Mouse (Mus musculus) left cerebral cortex, postnatal 25 days (tissue): ENCODE measurements around the gene Txnip. TPM values are rescaled to one million over a fixed set of nuclear protein-coding genes. Genes with fewer than 3 reads are reported as not detected.
A peak's percentile ranks its signal among the peaks of the same experiment; 100 is the strongest.
"Not testable (repeated sequence)": the region's sequence is repeated elsewhere in the genome, so short reads cannot be mapped to it uniquely, and the experiment has no call there.

Experiments
- DNase-seq, 2 experiments: peaks; one replicate each; pipeline ENCODE4 v3.0.0; 2022; ENCODE audit warnings: low spot score in 2 of 2, mixed read lengths in 1 of 2
- intact Hi-C: fragments of 180-260 bp; cut with DNase I; formaldehyde crosslinking; loops from one replicate; pipeline ENCODE4 v1.15.1; 2025
- total RNA-seq, 2 experiments: library from RNA; stranded (reverse); gene quantifications; 2 replicates each; pipeline ENCODE4 v1.2.3; 2021

The Txnip gene
- total RNA-seq, 2 experiments from 2014 or later = 18.3 to 18.5 TPM

DNA sequence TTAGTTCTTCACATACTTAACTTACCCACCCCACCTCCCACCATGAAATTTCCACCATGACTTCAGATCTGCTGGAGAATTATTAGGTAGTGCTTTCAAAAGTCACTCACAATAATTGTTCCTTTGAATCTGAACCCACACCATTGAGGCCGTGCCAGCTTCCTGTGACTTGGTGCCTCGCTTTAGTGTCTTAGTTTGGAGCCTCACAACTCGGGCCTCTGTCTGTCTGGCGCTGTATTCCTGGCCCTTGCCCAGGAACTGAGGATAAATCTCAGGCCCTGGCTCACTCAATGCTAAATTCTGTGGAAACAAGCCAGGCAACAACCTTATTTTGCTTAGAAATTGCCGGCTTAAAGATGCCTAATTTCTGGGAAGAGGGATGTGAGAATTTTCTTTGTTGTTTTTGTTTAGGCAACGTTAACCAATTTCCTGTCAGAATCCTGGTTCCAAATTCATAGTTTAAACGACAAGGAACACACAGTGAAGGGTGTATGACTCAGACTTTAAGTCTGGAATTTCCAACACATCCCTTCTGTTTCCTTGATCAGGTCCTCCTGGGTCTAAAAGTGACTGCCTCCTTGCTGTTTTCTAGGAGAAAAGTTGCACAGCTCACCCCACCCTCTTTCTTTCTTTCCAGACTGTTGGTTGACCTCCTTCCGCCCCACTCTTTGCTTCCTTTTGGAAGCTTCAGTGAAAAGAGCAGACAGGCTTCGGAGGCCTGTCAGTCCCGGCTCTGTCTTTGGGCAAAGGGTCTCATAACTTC is 44.4 kb downstream of the Txnip start:
- DNase-seq = peak in 1 of 2 experiments; percentile 49
- intact Hi-C loops = loop anchor here (5.0 kb wide), 1 partner anchor 35 kb away; the partner anchor contains the start of genes Gm42957 and Pex11b

DNA sequence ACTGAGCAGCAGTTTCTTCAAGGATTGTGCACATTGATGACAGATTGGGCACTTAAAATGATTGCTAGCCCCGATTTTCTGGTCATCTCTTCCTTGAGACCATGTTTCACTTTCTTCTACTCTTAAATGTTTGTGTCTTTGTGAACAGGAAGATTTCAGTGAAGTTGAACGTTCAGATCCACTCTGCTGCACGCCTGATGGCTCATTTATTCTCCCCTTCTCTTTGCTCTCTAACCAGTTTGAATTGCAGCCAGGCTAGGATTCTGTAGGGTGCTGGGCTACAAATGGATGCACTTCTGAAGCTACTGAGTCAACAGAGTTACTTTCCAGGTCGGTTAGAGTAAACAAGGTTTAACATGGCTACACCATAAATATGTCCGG is 44.9 kb downstream of the Txnip start:
- intact Hi-C loops = loop anchor here (5.0 kb wide), 1 partner anchor 35 kb away; the partner anchor contains the start of genes Gm42957 and Pex11b
- DNase-seq = peak in 1 of 2 experiments; percentile 4

DNA sequence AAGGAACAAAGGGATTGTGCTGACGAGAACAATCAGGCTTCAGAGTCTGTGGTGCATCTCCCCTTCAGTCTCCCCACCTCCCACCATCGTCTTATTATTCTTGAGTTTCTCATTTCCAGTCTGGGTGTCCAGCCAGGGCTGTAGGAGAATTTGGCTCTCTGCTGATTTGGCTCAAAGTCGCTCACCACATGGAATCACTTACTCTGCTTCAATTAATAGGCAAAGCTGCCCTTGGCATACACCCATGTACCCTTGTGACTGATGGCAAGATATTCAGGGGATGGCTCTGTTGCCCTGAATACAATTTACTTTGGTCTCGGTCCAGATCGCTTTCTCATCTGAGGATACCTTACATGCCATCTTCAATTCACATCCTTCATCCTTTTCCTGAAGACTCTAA is 45.6 kb downstream of the Txnip start:
- intact Hi-C loops = loop anchor here (5.0 kb wide), 1 partner anchor 34 kb away; the partner anchor contains the start of genes Gm42957 and Pex11b
- DNase-seq = peak in 1 of 2 experiments; percentile 29

DNA sequence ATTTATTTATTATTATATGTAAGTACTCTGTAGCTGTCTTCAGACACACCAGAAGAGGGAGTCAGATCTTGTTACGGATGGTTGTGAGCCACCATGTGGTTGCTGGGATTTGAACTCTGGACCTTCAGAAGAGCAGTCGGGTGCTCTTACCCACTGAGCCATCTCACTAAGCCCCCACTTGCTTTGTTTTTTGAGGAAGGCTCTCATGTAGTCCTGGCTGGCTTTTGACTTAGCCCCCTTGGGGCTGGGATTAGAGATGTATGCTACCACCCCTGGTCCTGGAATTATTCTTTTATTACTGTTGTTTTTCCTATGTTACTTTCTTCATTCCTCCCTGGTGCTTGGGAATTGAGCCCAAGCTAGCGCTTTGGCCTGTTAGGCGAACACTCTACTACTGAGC is 48.2 kb downstream of the Txnip start:
- DNase-seq, intact Hi-C loops: not testable (repeated sequence)

DNA sequence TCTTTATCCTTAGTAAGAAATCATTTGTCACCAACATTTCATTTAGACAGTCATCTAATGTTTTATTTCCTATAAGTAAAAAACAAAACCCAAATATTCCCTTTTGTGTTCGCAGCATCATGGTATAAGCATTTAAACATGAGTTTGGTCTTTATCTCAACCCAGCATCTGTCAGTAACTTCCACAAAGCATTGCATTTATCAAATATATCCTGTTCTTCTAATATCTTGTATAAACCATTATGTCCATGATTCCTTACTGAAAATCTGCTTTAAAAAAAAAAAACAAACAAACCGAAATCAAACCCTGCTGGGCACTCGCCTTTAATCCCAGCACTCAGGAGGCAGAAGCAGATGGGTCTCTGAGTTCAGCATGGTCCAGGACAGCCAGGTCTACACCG is 48.9 kb downstream of the Txnip start:
- intact Hi-C loops = no loop called here
- no peak for DNase-seq

Other genes with a start within 250 kb of the Txnip start
- gene BC107364, start 105.7 kb upstream of the Txnip start, total RNA-seq = not detected
- gene Hfe2, start 32.8 kb upstream of the Txnip start, total RNA-seq = 1 to 10 TPM in 1 of 2 experiments, under 1 TPM in 1; 0.85 to 1.4 TPM
- not detected for gene Gm16253, start 19.0 kb downstream of the Txnip start, total RNA-seq
- 10 to 100 TPM; 20.7 to 21.2 TPM for gene Polr3gl, start 36.2 kb downstream of the Txnip start, total RNA-seq
- gene Ankrd34a, start 38.7 kb downstream of the Txnip start, total RNA-seq = 10 to 100 TPM; 73.5 to 74.2 TPM
- gene Lix1l, start 43.2 kb downstream of the Txnip start, total RNA-seq = 10 to 100 TPM; 18.6 to 20.5 TPM
- gene Rbm8a, start 72.0 kb downstream of the Txnip start, total RNA-seq = 10 to 100 TPM; 34.2 to 46.3 TPM
- gene Pex11b, start 77.4 kb downstream of the Txnip start, total RNA-seq = 10 to 100 TPM; 51.6 to 53.3 TPM
- gene Gm42957, start 77.5 kb downstream of the Txnip start, total RNA-seq = under 1 TPM; 0.28 to 0.34 TPM
- gene Itga10, start 87.6 kb downstream of the Txnip start, total RNA-seq = 1 to 10 TPM; 2.3 to 3.5 TPM
- 1 to 10 TPM; 6.8 to 7.0 TPM for gene Ankrd35, start 112.2 kb downstream of the Txnip start, total RNA-seq
- 10 to 100 TPM; 23.4 to 24.5 TPM for gene Pias3, start 138.4 kb downstream of the Txnip start, total RNA-seq
- 10 to 100 TPM in 1 of 2 experiments, 1 to 10 TPM in 1; 7.6 to 10.0 TPM for gene Nudt17, start 150.6 kb downstream of the Txnip start, total RNA-seq
- gene Polr3c, start 169.7 kb downstream of the Txnip start, total RNA-seq = 10 to 100 TPM; 25.0 to 27.5 TPM
- gene Rnf115, start 169.7 kb downstream of the Txnip start, total RNA-seq = 10 to 100 TPM; 68.8 to 70.2 TPM